Mouse (Mus musculus): ENCODE results near the gene Mcub.

The Mcub gene

GRCm38 (mm10) chr3:129969432-129970395 is at the start of gene Mcub:
TSS of gene Mcub (minus strand) at chr3:129970206.
- DNase-seq (ENCODE audit: low read depth, low spot score), result no peak

- no peak for DNase-seq (ENCODE audit: low read depth, low spot score)
Observed at GRCm38 (mm10) chr3:130012943-130013342, 42.9 kb upstream of the Mcub start.

- DNase-seq (ENCODE audit: low read depth, low spot score), result no peak
Observed at GRCm38 (mm10) chr3:130011236-130011635, 41.2 kb upstream of the Mcub start.

- DNase-seq (ENCODE audit: low read depth, low spot score), result no peak
Observed at GRCm38 (mm10) chr3:130006141-130006540, 36.1 kb upstream of the Mcub start.

GRCm38 (mm10) chr3:130000926-130001325 is 30.9 kb upstream of the Mcub start:
- DNase-seq (ENCODE audit: low read depth, low spot score), result no peak

GRCm38 (mm10) chr3:129998526-129998925 is 28.5 kb upstream of the Mcub start:
- DNase-seq (ENCODE audit: low read depth, low spot score), result no peak

GRCm38 (mm10) chr3:129998001-129998400 is 28.0 kb upstream of the Mcub start:
- DNase-seq (ENCODE audit: low read depth, low spot score), result no peak

- DNase-seq (ENCODE audit: low read depth, low spot score), result no peak
Observed at GRCm38 (mm10) chr3:129997324-129997723, 27.3 kb upstream of the Mcub start.

- DNase-seq (ENCODE audit: low read depth, low spot score), result no peak
Observed at GRCm38 (mm10) chr3:129987297-129987696, 17.3 kb upstream of the Mcub start.

- no peak for DNase-seq (ENCODE audit: low read depth, low spot score)
Observed at GRCm38 (mm10) chr3:129985335-129985734, 15.3 kb upstream of the Mcub start.

GRCm38 (mm10) chr3:129984797-129985196 is 14.8 kb upstream of the Mcub start:
- no peak for DNase-seq (ENCODE audit: low read depth, low spot score)

- DNase-seq (ENCODE audit: low read depth, low spot score), result no peak
Observed at GRCm38 (mm10) chr3:129982271-129982670, 12.3 kb upstream of the Mcub start.

GRCm38 (mm10) chr3:129981756-129982155 is 11.8 kb upstream of the Mcub start:
- no peak for DNase-seq (ENCODE audit: low read depth, low spot score)

- DNase-seq (ENCODE audit: low read depth, low spot score), result no peak
Observed at GRCm38 (mm10) chr3:129979510-129979909, 9.5 kb upstream of the Mcub start.

- no peak for DNase-seq (ENCODE audit: low read depth, low spot score)
Observed at GRCm38 (mm10) chr3:129978716-129979115, 8.7 kb upstream of the Mcub start.

GRCm38 (mm10) chr3:129976317-129976716 is 6.3 kb upstream of the Mcub start:
- no peak for DNase-seq (ENCODE audit: low read depth, low spot score)

- no peak for DNase-seq (ENCODE audit: low read depth, low spot score)
Observed at GRCm38 (mm10) chr3:129970529-129971515, 816 bp upstream of the Mcub start.

GRCm38 (mm10) chr3:129969031-129969430 is 975 bp downstream of the Mcub start:
- no peak for DNase-seq (ENCODE audit: low read depth, low spot score)

- no peak for DNase-seq (ENCODE audit: low read depth, low spot score)
Observed at GRCm38 (mm10) chr3:129967874-129968273, 2.1 kb downstream of the Mcub start.

GRCm38 (mm10) chr3:129964681-129965080 is 5.3 kb downstream of the Mcub start:
- no peak for DNase-seq (ENCODE audit: low read depth, low spot score)

GRCm38 (mm10) chr3:129962533-129962932 is 7.5 kb downstream of the Mcub start:
- no peak for DNase-seq (ENCODE audit: low read depth, low spot score)

- no peak for DNase-seq (ENCODE audit: low read depth, low spot score)
Observed at GRCm38 (mm10) chr3:129953296-129953695, 16.7 kb downstream of the Mcub start.

Measured in embryo, embryonic 11.5 days (tissue).